Mouse (Mus musculus) layer of hippocampus, postnatal 10 days (tissue): ENCODE data around the gene Eef2k. TPM values are rescaled to one million over a fixed set of nuclear protein-coding genes. Genes with fewer than 3 reads are reported as not detected.
A peak's percentile ranks its signal among the peaks of the same experiment; 100 is the strongest.
"Not testable (repeated sequence)": the region's sequence is repeated elsewhere in the genome, so short reads cannot be mapped to it uniquely, and the experiment has no call there.

Experiments used
- DNase-seq, 2 experiments: peaks; one replicate each; pipeline ENCODE4 v3.0.0; 2021; ENCODE audit warnings: low spot score in 2 of 2
- total RNA-seq, 2 experiments: library from RNA; stranded (reverse); gene quantifications; 2 replicates each; pipeline ENCODE4 v1.2.3; 2021

The Eef2k gene
- total RNA-seq, 2 experiments from 2014 or later, result 38.9 to 41.7 TPM

GRCm38 (mm10) chr7:120878271-120878670 is 35.6 kb downstream of the Eef2k start:
- no peak for DNase-seq

GRCm38 (mm10) chr7:120879972-120880371 is 37.3 kb downstream of the Eef2k start:
- DNase-seq, result no peak

GRCm38 (mm10) chr7:120880770-120881169 is 38.1 kb downstream of the Eef2k start:
- no peak for DNase-seq

- DNase-seq, result no peak
Measured at GRCm38 (mm10) chr7:120881451-120881850, 38.8 kb downstream of the Eef2k start.

- no peak for DNase-seq
Measured at GRCm38 (mm10) chr7:120882674-120883073, 40.0 kb downstream of the Eef2k start.

- DNase-seq, result no peak
Measured at GRCm38 (mm10) chr7:120883523-120884290, 41.1 kb downstream of the Eef2k start.

- no peak for DNase-seq
Measured at GRCm38 (mm10) chr7:120884746-120885145, 42.1 kb downstream of the Eef2k start.

GRCm38 (mm10) chr7:120893123-120893522 is 50.5 kb downstream of the Eef2k start:
- DNase-seq, result no peak

- DNase-seq, result no peak
Measured at GRCm38 (mm10) chr7:120897054-120897453, 54.4 kb downstream of the Eef2k start.

GRCm38 (mm10) chr7:120897711-120898335 is 55.2 kb downstream of the Eef2k start:
- no peak for DNase-seq

GRCm38 (mm10) chr7:120900191-120900590 is 57.6 kb downstream of the Eef2k start:
- DNase-seq, result no peak

GRCm38 (mm10) chr7:120901701-120902100 is 59.1 kb downstream of the Eef2k start:
- no peak for DNase-seq

GRCm38 (mm10) chr7:120902931-120903330 is 60.3 kb downstream of the Eef2k start:
- DNase-seq, result no peak

- not testable (repeated sequence) for DNase-seq
Measured at GRCm38 (mm10) chr7:120910172-120910571, 67.5 kb downstream of the Eef2k start.

GRCm38 (mm10) chr7:120911268-120911667 is 68.6 kb downstream of the Eef2k start:
- DNase-seq, result not testable (repeated sequence)

- no peak for DNase-seq
Measured at GRCm38 (mm10) chr7:120913332-120913731, 70.7 kb downstream of the Eef2k start.

GRCm38 (mm10) chr7:120916262-120916875 is 73.7 kb downstream of the Eef2k start:
- no peak for DNase-seq

GRCm38 (mm10) chr7:120917279-120917591 is 74.6 kb downstream of the Eef2k start:
- DNase-seq, result no peak

- peak; percentile 100 for DNase-seq
Measured at GRCm38 (mm10) chr7:120917592-120918461, 75.2 kb downstream of the Eef2k start, which contains the start of gene Polr3e. Polr3e (plus strand) TSS chr7:120917744.

- peak in 1 of 2 experiments; percentile 54 for DNase-seq
Measured at GRCm38 (mm10) chr7:120918526-120918962, 75.9 kb downstream of the Eef2k start.

GRCm38 (mm10) chr7:120933110-120933509 is 90.5 kb downstream of the Eef2k start:
- DNase-seq, result no peak
